Mouse (Mus musculus): ENCODE measurements around the gene Rad51b. TPM values are rescaled to one million over a fixed set of nuclear protein-coding genes. Genes with fewer than 3 reads are reported as not detected.

Rad51b gene
- polyA plus RNA-seq, 1 experiment from 2014 or later: 1.3 TPM

- Histone ChIP-seq H3K9ac (no peak overlapping the region), H3K36me3 (replicated peaks) (no peaks in the 10 kb centered on the region), H3K4me2 (no peak overlapping the region), H3K4me1 (peaks cover 33% of the 10 kb centered on the region), H3K4me3 (no peak overlapping the region), H3K27ac (no peak overlapping the region), H3K9me3 (no peaks in the 10 kb centered on the region), H3K27me3 (replicated peaks) (no peaks in the 10 kb centered on the region)
- ATAC-seq (replicated peaks): no peak
- 94% methylated on average over 3 of the region's 3 CpGs for WGBS
Observed at GRCm38 (mm10) chr12:79747541-79747940, 450.5 kb downstream of the Rad51b start.

GRCm38 (mm10) chr12:79748862-79749261 lies 451.8 kb downstream of the Rad51b start:
- H3K27ac ChIP-seq: no peak overlapping the region

GRCm38 (mm10) chr12:79750253-79751125 lies 453.4 kb downstream of the Rad51b start:
- peak overlapping the region; percentile 45 for H3K27ac ChIP-seq
- no peaks in the 10 kb centered on the region for H3K36me3 ChIP-seq (replicated peaks)
- ATAC-seq (replicated peaks): peak; percentile 74
- WGBS: 7% methylated on average over 10 of the region's 10 CpGs
- H3K4me1 ChIP-seq: peaks cover 33% of the 10 kb centered on the region
- H3K9ac ChIP-seq: no peak overlapping the region
- no peak overlapping the region for H3K4me3 ChIP-seq
- peak overlapping the region; percentile 17 for H3K4me2 ChIP-seq
- no peaks in the 10 kb centered on the region for H3K27me3 ChIP-seq (replicated peaks)
- H3K9me3 ChIP-seq: no peaks in the 10 kb centered on the region

More at GRCm38 (mm10) chr12:79748862-79749261, 451.8 kb downstream of the Rad51b start:
- Histone ChIP-seq H3K9ac (no peak overlapping the region), H3K4me3 (no peak overlapping the region), H3K4me2 (no peak overlapping the region), H3K27me3 (replicated peaks) (no peaks in the 10 kb centered on the region), H3K9me3 (no peaks in the 10 kb centered on the region), H3K36me3 (replicated peaks) (no peaks in the 10 kb centered on the region), H3K4me1 (peaks cover 33% of the 10 kb centered on the region)
- ATAC-seq (replicated peaks): no peak
- WGBS: 31% methylated on average over 4 of the region's 4 CpGs

GRCm38 (mm10) chr12:79751781-79752180 lies 454.7 kb downstream of the Rad51b start:
- 25% methylated on average over 8 of the region's 8 CpGs for WGBS
- Histone ChIP-seq H3K27me3 (replicated peaks) (no peaks in the 10 kb centered on the region), H3K9ac (no peak overlapping the region), H3K4me3 (no peak overlapping the region), H3K9me3 (no peaks in the 10 kb centered on the region), H3K27ac (peak overlapping the region; percentile 31; the same call in 1 of the 2 replicates), H3K4me1 (peaks cover 33% of the 10 kb centered on the region), H3K36me3 (replicated peaks) (no peaks in the 10 kb centered on the region), H3K4me2 (no peak overlapping the region)
- ATAC-seq (replicated peaks): no peak

DNA sequence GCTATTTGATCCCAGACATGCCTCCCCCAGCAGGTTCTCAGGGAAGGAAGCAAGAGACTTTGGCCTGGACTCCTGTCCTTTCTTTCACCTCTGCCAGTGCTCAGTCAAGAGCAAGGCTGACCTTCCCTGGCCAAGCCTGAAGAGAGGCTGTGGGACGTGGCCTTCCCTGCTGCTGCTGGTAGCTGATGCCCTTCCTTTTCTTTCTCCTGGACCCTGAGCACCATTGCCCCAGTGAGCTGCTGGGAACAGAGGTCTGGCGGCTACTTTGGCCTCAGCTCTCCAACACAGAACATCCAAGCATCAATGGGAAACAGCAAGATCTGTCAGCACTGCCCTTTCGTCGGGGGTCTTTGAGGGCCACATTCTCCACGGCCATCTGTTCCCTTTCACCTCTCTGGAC lies 455.1 kb downstream of the Rad51b start:
- Histone ChIP-seq H3K36me3 (replicated peaks) (no peaks in the 10 kb centered on the region), H3K4me2 (no peak overlapping the region), H3K4me3 (no peak overlapping the region), H3K9me3 (no peaks in the 10 kb centered on the region), H3K9ac (no peak overlapping the region), H3K4me1 (peaks cover 33% of the 10 kb centered on the region), H3K27ac (0 out of 2 replicates have a peak overlapping the region, but pooled peaks have one; percentile 26), H3K27me3 (replicated peaks) (no peaks in the 10 kb centered on the region)
- 13% methylated on average over 5 of the region's 5 CpGs for WGBS
- ATAC-seq (replicated peaks): no peak

- H3K27ac ChIP-seq: no peak overlapping the region
- H3K9ac ChIP-seq: no peak overlapping the region
- 78% methylated on average over 4 of the region's 4 CpGs for WGBS
Observed at GRCm38 (mm10) chr12:79755617-79756016, 458.5 kb downstream of the Rad51b start.

DNA sequence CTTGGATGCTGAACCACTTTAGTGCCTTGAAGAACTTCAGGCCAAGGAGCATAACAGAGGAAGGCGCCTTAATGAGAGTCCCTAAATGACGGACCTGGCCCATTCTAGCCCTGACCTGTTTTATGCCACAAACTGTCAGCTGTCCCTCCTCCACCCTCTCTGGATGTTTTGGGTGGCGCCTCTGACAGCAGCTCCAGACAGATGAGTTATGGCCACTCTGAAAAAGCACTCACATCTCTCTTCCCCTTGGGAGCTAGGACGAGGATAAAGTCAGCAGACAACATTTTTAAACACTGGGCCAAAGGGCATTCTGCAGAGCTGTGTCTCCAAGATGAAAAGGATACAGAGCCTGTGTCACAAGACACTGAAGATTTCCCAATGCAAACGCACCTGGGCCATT lies 459.3 kb downstream of the Rad51b start:
- H3K36me3 ChIP-seq (replicated peaks): no peaks in the 10 kb centered on the region
- H3K27ac ChIP-seq: no peak overlapping the region
- ATAC-seq (replicated peaks): no peak
- H3K4me1 ChIP-seq: peaks cover 12% of the 10 kb centered on the region
- H3K9me3 ChIP-seq: no peaks in the 10 kb centered on the region
- 84% methylated on average over 5 of the region's 5 CpGs for WGBS
- H3K4me3 ChIP-seq: no peak overlapping the region
- H3K4me2 ChIP-seq: no peak overlapping the region
- H3K9ac ChIP-seq: no peak overlapping the region
- no peaks in the 10 kb centered on the region for H3K27me3 ChIP-seq (replicated peaks)

More at GRCm38 (mm10) chr12:79755617-79756016, 458.5 kb downstream of the Rad51b start:
- no peak overlapping the region for H3K4me3 ChIP-seq
- no peaks in the 10 kb centered on the region for H3K9me3 ChIP-seq
- H3K4me2 ChIP-seq: no peak overlapping the region
- H3K27me3 ChIP-seq (replicated peaks): no peaks in the 10 kb centered on the region
- peaks cover 19% of the 10 kb centered on the region for H3K4me1 ChIP-seq
- no peaks in the 10 kb centered on the region for H3K36me3 ChIP-seq (replicated peaks)
- ATAC-seq (replicated peaks): no peak

GRCm38 (mm10) chr12:79757775-79758174 lies 460.7 kb downstream of the Rad51b start:
- H3K27me3 ChIP-seq (replicated peaks): no peaks in the 10 kb centered on the region
- H3K4me2 ChIP-seq: no peak overlapping the region
- ATAC-seq (replicated peaks): no peak
- WGBS: 79% methylated on average over 4 of the region's 4 CpGs
- no peak overlapping the region for H3K27ac ChIP-seq
- no peaks in the 10 kb centered on the region for H3K36me3 ChIP-seq (replicated peaks)
- no peak overlapping the region for H3K4me3 ChIP-seq
- H3K9me3 ChIP-seq: no peaks in the 10 kb centered on the region
- H3K9ac ChIP-seq: no peak overlapping the region
- H3K4me1 ChIP-seq: no peaks in the 10 kb centered on the region

DNA sequence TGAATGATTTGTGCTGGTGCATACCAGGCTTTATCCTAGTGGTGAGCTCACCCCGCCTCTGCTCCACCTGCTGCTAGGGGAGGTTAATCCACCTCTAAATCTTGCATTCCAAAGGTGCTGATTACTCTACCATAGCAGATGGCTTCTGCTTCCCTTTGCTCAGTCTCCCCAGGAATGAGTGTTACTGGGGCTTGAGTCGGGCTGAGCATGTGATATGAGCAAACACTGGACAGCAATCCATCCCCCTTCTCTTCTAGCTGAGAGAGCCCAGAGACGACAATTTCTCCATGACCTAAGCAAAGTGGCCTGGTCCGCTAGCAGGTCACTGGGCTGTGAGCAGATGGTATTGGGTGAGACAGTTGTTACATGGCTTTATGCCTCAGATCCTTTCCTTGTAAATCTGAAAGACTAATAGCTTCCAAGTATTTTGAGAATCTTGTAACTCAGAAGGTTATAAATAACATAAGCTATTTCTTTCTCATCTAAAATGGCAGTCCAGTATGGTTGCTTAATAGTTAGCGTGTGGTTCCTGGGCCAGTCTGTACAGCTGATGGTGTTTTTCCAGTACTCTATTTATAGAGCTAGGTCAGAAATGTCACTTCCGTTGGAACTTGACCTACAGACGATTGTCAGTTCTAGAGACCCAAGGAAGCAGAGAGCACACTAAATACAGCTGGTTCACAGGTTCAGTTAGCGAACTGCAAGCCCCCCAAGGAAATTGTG lies 462.3 kb downstream of the Rad51b start:
- Histone ChIP-seq H3K4me3 (no peak overlapping the region), H3K4me1 (no peaks in the 10 kb centered on the region), H3K27ac (no peak overlapping the region), H3K27me3 (replicated peaks) (no peaks in the 10 kb centered on the region), H3K9ac (no peak overlapping the region), H3K36me3 (replicated peaks) (no peaks in the 10 kb centered on the region), H3K4me2 (no peak overlapping the region), H3K9me3 (no peaks in the 10 kb centered on the region)
- ATAC-seq (replicated peaks): no peak
- WGBS: 65% methylated on average over 8 of the region's 8 CpGs

GRCm38 (mm10) chr12:79761217-79761616 lies 464.1 kb downstream of the Rad51b start:
- H3K4me2 ChIP-seq: no peak overlapping the region
- H3K27ac ChIP-seq: no peak overlapping the region
- H3K9me3 ChIP-seq: no peaks in the 10 kb centered on the region
- ATAC-seq (replicated peaks): no peak
- H3K27me3 ChIP-seq (replicated peaks): no peaks in the 10 kb centered on the region
- H3K9ac ChIP-seq: no peak overlapping the region
- no peaks in the 10 kb centered on the region for H3K36me3 ChIP-seq (replicated peaks)
- H3K4me3 ChIP-seq: no peak overlapping the region
- no peaks in the 10 kb centered on the region for H3K4me1 ChIP-seq
- 84% methylated on average over 2 of the region's 2 CpGs for WGBS

DNA sequence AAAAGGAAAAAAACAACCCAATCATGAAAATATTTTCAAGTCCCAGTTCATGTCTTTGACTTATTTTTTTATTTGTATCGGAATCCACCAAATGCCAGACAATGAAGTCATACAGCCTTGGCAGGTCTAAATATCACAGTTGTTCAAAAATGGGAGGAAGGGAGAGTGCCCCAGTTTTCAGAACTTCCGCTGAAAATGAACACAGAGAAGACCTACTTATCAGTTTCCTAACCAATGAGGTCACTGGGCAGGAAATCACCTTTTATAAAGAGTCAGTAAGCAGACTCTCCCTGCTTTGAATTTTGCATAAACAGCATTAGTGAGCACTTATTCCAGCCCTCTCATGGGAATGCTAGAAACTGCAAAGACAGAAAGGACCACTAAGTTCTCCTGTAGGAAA lies 465.0 kb downstream of the Rad51b start:
- Histone ChIP-seq H3K4me3 (no peak overlapping the region), H3K27me3 (replicated peaks) (no peaks in the 10 kb centered on the region), H3K36me3 (replicated peaks) (no peaks in the 10 kb centered on the region), H3K4me1 (no peaks in the 10 kb centered on the region), H3K27ac (no peak overlapping the region), H3K9me3 (no peaks in the 10 kb centered on the region), H3K9ac (no peak overlapping the region), H3K4me2 (no peak overlapping the region)
- ATAC-seq (replicated peaks): no peak
- WGBS: 85% methylated on average over 2 of the region's 2 CpGs

DNA sequence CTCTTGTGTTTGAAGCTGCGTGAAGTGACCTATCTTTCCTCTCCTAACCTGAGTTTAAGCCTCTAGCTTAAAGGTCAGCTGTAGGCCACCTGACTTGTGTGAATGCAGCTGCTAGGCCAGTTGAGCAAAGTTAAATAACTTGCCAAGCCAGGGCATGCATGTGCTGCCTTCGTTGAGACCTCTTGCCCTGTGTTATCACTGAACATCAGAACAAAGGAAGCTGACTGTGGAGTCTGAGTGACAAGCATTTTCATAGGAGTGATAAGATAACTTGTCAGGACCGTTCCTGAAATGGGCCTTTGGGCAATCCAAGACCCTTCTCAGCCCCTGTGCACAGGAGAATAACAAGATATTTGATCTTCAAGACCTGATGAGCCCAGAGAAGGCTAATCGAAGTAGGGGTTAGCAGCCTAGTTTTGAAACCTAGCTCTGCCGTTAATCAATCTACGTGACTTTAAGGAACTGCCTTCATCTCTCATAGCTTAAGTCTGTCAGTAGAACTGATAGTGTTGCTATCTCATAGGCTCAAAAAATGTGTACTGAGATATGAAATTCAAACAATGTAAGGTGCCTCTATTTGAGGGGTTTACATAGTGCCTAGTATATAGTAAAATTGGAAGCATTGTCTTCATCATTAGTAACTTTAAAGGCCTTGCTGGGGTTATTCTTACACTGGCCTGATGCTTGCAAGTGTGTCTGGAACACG lies 465.6 kb downstream of the Rad51b start:
- Histone ChIP-seq H3K4me2 (no peak overlapping the region), H3K4me1 (no peaks in the 10 kb centered on the region), H3K27me3 (replicated peaks) (no peaks in the 10 kb centered on the region), H3K4me3 (no peak overlapping the region), H3K27ac (no peak overlapping the region), H3K9me3 (no peaks in the 10 kb centered on the region), H3K36me3 (replicated peaks) (no peaks in the 10 kb centered on the region), H3K9ac (no peak overlapping the region)
- 86% methylated on average over 7 of the region's 7 CpGs for WGBS
- no peak for ATAC-seq (replicated peaks)

Measured in midbrain, embryonic 15.5 days (tissue).